Mouse (Mus musculus) hindbrain, postnatal 0 days (tissue): ENCODE data around the gene BC024063. TPM values are rescaled to one million over a fixed set of nuclear protein-coding genes. Genes with fewer than 3 reads are reported as not detected.
A peak's percentile ranks its signal among the peaks of the same experiment; 100 is the strongest.

Experiments used
- ATAC-seq: fragments of 200-750 bp; cut with Nextera tagmentation; 2 replicates; pipeline ENCODE4 v1.8.0; 2017; ENCODE audit warnings: mild to moderate bottlenecking, moderate TSS enrichment, moderate library complexity
- DNase-seq: peaks from one replicate; pipeline ENCODE4 v3.0.0-alpha.2; 2015; ENCODE audit warnings: low spot score
- H3K27ac ChIP-seq: fragments of 300-500 bp; sonication (generic); 2 replicates; pipeline ENCODE4 v1.5.1; 2014; ENCODE audit warnings: mild to moderate bottlenecking
- H3K27me3 ChIP-seq: fragments of 300-500 bp; sonication (generic); 2 replicates; pipeline ENCODE4 v1.6.1; 2014; ENCODE audit warnings: low read length, mixed read lengths; ENCODE audit not compliant: insufficient read depth
- H3K36me3 ChIP-seq: fragments of 300-500 bp; sonication (generic); 2 replicates; pipeline ENCODE4 v1.6.1; 2014; ENCODE audit warnings: low read length, mixed read lengths; ENCODE audit not compliant: insufficient read depth
- H3K4me1 ChIP-seq: fragments of 300-500 bp; sonication (generic); 2 replicates; pipeline ENCODE4 v1.6.1; 2014; ENCODE audit warnings: antibody characterized with exemption, low read length, mixed read lengths; ENCODE audit not compliant: insufficient read depth
- H3K4me2 ChIP-seq: fragments of 300-500 bp; sonication (generic); 2 replicates; pipeline ENCODE4 v1.6.1; 2014; ENCODE audit warnings: low read depth, mild to moderate bottlenecking, low read length, moderate library complexity, mixed read lengths
- H3K4me3 ChIP-seq: fragments of 300-500 bp; sonication (generic); 2 replicates; pipeline ENCODE4 v1.5.1; 2014; ENCODE audit warnings: low read length
- H3K9ac ChIP-seq: fragments of 300-500 bp; sonication (generic); replicated peaks from 2 replicates; pipeline ENCODE4 v1.6.1; 2014; ENCODE audit warnings: mild to moderate bottlenecking, low read length, moderate library complexity, mixed read lengths
- H3K9me3 ChIP-seq: fragments of 300-500 bp; sonication (generic); 2 replicates; pipeline ENCODE4 v1.6.1; 2016; ENCODE audit warnings: low read length, mixed read lengths
- CTCF ChIP-seq: IDR thresholded peaks from 2 replicates; pipeline ENCODE4 v1.5.1; 2016; ENCODE audit warnings: antibody characterized with exemption, control low read depth, low read depth
- WGBS: fragments of 180-500 bp; shearing (Covaris S2); extraction: QIAGEN DNeasy Blood & Tissue Kit; methylation state at CpG from one replicate; pipeline ENCODE4 v1.1.7; 2014; 5-methylcytosine and 5-hydroxymethylcytosine counted together
- polyA plus RNA-seq: library from polyadenylated mRNA; unstranded; fragments of >200 nt; fragmentation: Nextera tagmentation; extraction: Ambion mirVana; gene quantifications from 2 replicates; pipeline ENCODE4 v1.2.1, GENCODE M21; 2015
- total RNA-seq: library from RNA; depleted of rRNA; stranded (reverse); fragments of >200 nt; gene quantifications from 2 replicates; pipeline ENCODE4 v1.2.3, GENCODE M21; 2014; rRNA removed

BC024063 gene
- total and polyA plus RNA-seq, 2 experiments from 2014 or later = 1.9 to 2.6 TPM

- DNase-seq = no peak
- Histone ChIP-seq H3K4me2 (no peak overlapping the region), H3K4me1 (no peaks in the 10 kb centered on the region), H3K4me3 (no peak overlapping the region), H3K27ac (no peak overlapping the region), H3K36me3 (no peaks in the 10 kb centered on the region), H3K9me3 (peaks cover 24% of the 10 kb centered on the region), H3K9ac (no peak overlapping the region), H3K27me3 (no peaks in the 10 kb centered on the region)
- ATAC-seq = no peak
- 79% methylated on average over 3 of the region's 3 CpGs for WGBS
- TF ChIP-seq CTCF = no peak
Observed at GRCm38 (mm10) chr10:82117206-82117605, 34.1 kb downstream of the BC024063 start.

- ATAC-seq = peak; percentile 100
- 2% methylated on average over 41 of the region's 41 CpGs for WGBS
- peak; percentile 94 for DNase-seq
- peak within 1 kb of the TSS; percentile 86 for H3K27ac ChIP-seq
- no peaks in the 10 kb centered on the region for H3K27me3 ChIP-seq
- H3K4me2 ChIP-seq = peak within 1 kb of the TSS; percentile 58
- peak within 1 kb of the TSS; percentile 50 for H3K4me3 ChIP-seq
- H3K36me3 ChIP-seq = no peaks in the 10 kb centered on the region
- no peak for TF ChIP-seq CTCF
- H3K9me3 ChIP-seq = peaks cover 32% of the 10 kb centered on the region
- H3K4me1 ChIP-seq = 0 out of 2 replicates have a peak, but pooled peaks cover 3% of the 10 kb centered on the region
- peak within 1 kb of the TSS; percentile 65 for H3K9ac ChIP-seq
Observed at GRCm38 (mm10) chr10:82127850-82128401, 44.8 kb downstream of the BC024063 start, which contains the start of gene AU041133. Gene AU041133, plus strand, starts transcription at chr10:82128013.

- Histone ChIP-seq H3K27me3 (no peaks in the 10 kb centered on the region), H3K9ac (no peak overlapping the region), H3K27ac (no peak overlapping the region), H3K4me1 (no peaks in the 10 kb centered on the region), H3K9me3 (peaks cover 50% of the 10 kb centered on the region), H3K36me3 (peaks cover 32% of the 10 kb centered on the region), H3K4me2 (no peak overlapping the region), H3K4me3 (no peak overlapping the region)
- ATAC-seq (no peak), DNase-seq (no peak)
- 98% methylated on average over 1 of the region's 1 CpGs for WGBS
- no peak for TF ChIP-seq CTCF
Observed at GRCm38 (mm10) chr10:82145282-82145681, 62.1 kb downstream of the BC024063 start.

GRCm38 (mm10) chr10:82147571-82147970 is 64.4 kb downstream of the BC024063 start:
- ATAC-seq (no peak), DNase-seq (no peak)
- no peak overlapping the region for H3K4me2 ChIP-seq
- no peak for TF ChIP-seq CTCF
- no peak overlapping the region for H3K4me3 ChIP-seq
- no peak overlapping the region for H3K9ac ChIP-seq
- no peaks in the 10 kb centered on the region for H3K4me1 ChIP-seq
- 79% methylated on average over 4 of the region's 4 CpGs for WGBS
- no peak overlapping the region for H3K27ac ChIP-seq
- H3K27me3 ChIP-seq = no peaks in the 10 kb centered on the region
- H3K9me3 ChIP-seq = peaks cover 68% of the 10 kb centered on the region
- peaks cover 50% of the 10 kb centered on the region for H3K36me3 ChIP-seq

Other genes starting within 250 kb of the BC024063 start
- 2.6 and 4.7 TPM in 2 replicates for gene Gm32687, start 219.4 kb upstream of the BC024063 start, total RNA-seq
- gene Gm32687, start 219.4 kb upstream of the BC024063 start, polyA plus RNA-seq = 5.6 and 6.4 TPM in 2 replicates
- gene Zfp781, start 152.9 kb upstream of the BC024063 start, total RNA-seq = 5.8 and 6.0 TPM in 2 replicates
- gene Zfp781, start 152.9 kb upstream of the BC024063 start, polyA plus RNA-seq = 3.8 and 4.1 TPM in 2 replicates
- gene Zfp873, start 35.2 kb upstream of the BC024063 start, total RNA-seq = 6.5 and 7.8 TPM in 2 replicates
- 8.1 and 8.2 TPM in 2 replicates for gene Zfp873, start 35.2 kb upstream of the BC024063 start, polyA plus RNA-seq
- 2.6 and 5.5 TPM in 2 replicates for gene AU041133, start 44.7 kb downstream of the BC024063 start, total RNA-seq
- 7.3 and 7.9 TPM in 2 replicates for gene AU041133, start 44.7 kb downstream of the BC024063 start, polyA plus RNA-seq
- gene Zfp938, start 157.9 kb downstream of the BC024063 start, total RNA-seq = 10.3 and 11.7 TPM in 2 replicates
- 30.2 and 31.4 TPM in 2 replicates for gene Zfp938, start 157.9 kb downstream of the BC024063 start, polyA plus RNA-seq
- 0.07 TPM in 1 of 2 replicates, not detected in the other for gene 4932415D10Rik, start 233.2 kb downstream of the BC024063 start, total RNA-seq
- not detected in 2 replicates for gene 4932415D10Rik, start 233.2 kb downstream of the BC024063 start, polyA plus RNA-seq